Mouse (Mus musculus) testis, adult 2 months (tissue): ENCODE measurements at regions not wholly inside any gene's neighbourhood (a gene's known extent, or its start where the extent isn't known, plus 50 kb on each side); places are given as distances from the start of the nearest gene placed in this dataset.
"Not testable (repeated sequence)": the region's sequence is repeated elsewhere in the genome, so short reads cannot be mapped to it uniquely, and the experiment has no call there.

Experiments
- CTCF ChIP-seq: fragments of 200-500 bp; IDR thresholded peaks from 2 replicates; pipeline ENCODE4 v1.5.1; 2012; ENCODE audit warnings: low read depth, mild to moderate bottlenecking, inconsistent platforms, low read length, moderate library complexity; ENCODE audit not compliant: control insufficient read depth, insufficient read depth, insufficient replicate concordance
- POLR2A ChIP-seq: fragments of 200-500 bp; IDR thresholded peaks from 2 replicates; pipeline ENCODE4 v1.6.1; 2012; ENCODE audit warnings: low read depth, mild to moderate bottlenecking, inconsistent platforms, low read length, moderate library complexity; ENCODE audit not compliant: control insufficient read depth

- TF ChIP-seq CTCF, POLR2A: not testable (repeated sequence)
Observed at GRCm38 (mm10) chr17:82379371-82379770, 641.2 kb upstream of the Slc8a1 start.
